Mouse (Mus musculus) left cerebral cortex, postnatal 36 days (tissue): ENCODE data around the gene Rap1gap. TPM values are rescaled to one million over a fixed set of nuclear protein-coding genes. Genes with fewer than 3 reads are reported as not detected.

Experiments used
- DNase-seq, 2 experiments: peaks; one replicate each; pipeline ENCODE4 v3.0.0; 2021 to 2022; ENCODE audit warnings: low spot score in 2 of 2, mixed read lengths in 1 of 2
- intact Hi-C: fragments of 180-260 bp; cut with DNase I; formaldehyde crosslinking; loops from one replicate; pipeline ENCODE4 v1.15.1; 2025
- total RNA-seq, 2 experiments: library from RNA; stranded (reverse); gene quantifications; 2 replicates each; pipeline ENCODE4 v1.2.3; 2021

Gene Rap1gap
- total RNA-seq, 2 experiments from 2014 or later, result 311 to 333 TPM

GRCm38 (mm10) chr4:137714020-137714624 lies 49.6 kb downstream of the Rap1gap start:
- intact Hi-C loops, result no loop called here
- no peak for DNase-seq

DNA sequence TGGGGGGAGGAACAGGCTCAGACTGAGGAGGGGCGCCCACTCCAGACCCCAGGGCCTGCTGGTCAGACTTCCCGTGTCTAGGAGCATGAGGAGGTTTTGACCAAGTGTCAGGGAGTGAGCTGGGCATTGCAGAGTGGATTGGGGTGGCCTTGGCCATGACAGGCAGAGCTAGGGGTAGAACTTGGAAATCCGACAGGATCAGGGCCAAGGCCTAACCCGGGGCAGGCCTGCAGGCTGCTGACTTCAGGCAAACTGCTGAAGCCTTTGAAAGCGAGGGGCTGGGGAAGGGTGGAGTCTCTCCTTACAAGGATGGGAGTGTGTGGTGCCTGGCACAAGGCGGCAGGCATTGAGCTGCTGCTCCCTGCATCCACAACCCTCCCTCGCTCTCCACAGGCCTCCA lies 52.5 kb downstream of the Rap1gap start:
- no peak for DNase-seq
- intact Hi-C loops, result no loop called here

- no peak for DNase-seq
- intact Hi-C loops, result no loop called here
Observed at GRCm38 (mm10) chr4:137717671-137718070, 53.1 kb downstream of the Rap1gap start.

GRCm38 (mm10) chr4:137719378-137720077 lies 55.0 kb downstream of the Rap1gap start:
- intact Hi-C loops, result no loop called here
- no peak for DNase-seq

- DNase-seq, result no peak
- intact Hi-C loops, result no loop called here
Observed at GRCm38 (mm10) chr4:137721563-137721962, 57.0 kb downstream of the Rap1gap start.

DNA sequence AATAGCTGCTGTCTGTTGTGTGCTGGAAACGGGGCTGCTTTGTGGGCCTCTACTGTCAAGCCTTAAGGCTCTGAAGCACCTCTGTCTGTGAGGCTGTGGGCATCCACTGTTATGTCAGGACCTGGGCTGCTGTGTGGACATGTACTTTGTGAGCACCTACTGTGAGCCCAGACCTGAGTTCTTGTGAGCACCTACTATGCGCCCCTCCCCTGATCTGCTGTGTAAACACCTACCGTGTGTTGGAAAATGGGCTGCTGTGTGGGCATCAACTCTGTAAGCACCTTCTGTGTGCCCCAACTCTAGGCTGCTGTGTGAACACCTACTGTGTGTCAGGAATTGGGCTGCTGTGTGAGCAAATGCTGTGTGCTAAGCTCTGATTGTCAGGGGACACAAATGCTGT lies 57.7 kb downstream of the Rap1gap start:
- DNase-seq, result no peak
- intact Hi-C loops, result loop anchor here (1.0 kb wide), 1 partner anchor 46 kb away; no protein-coding TSS in a partner anchor

DNA sequence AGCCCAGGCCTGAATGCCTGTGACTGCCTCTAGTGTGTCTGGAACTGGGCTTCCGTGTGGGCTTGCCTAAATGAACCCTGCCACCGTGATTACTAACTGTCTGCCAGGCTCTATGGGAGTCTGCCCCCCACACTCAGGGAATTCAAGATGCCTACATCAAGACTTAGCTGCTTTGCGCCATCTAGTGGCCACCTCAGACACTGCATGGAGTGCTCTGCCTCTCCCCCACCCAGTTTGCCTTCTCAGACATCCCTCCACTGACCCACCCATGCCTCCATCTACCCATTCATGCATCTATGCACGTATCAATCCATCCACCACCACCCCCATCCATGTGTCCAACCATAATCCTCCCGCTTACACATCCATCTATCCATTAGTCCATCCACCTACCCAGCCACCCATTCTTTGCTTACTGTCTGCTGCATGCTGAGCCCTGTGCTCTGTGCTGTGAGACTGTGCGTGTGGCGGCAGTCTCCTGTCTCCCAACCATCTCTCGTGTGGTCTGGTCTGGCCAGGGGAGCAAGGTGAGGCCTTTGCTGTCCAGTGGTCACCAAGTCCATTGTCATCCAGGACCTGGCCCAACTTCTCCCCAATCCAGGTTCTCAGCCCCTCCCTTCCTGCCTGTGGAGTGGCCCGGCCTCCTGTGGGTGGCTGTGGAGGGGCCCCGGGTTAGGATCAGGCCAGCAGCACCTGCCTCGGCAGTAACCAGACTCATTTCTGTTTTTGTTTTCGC lies 58.3 kb downstream of the Rap1gap start:
- DNase-seq, result peak; percentile 78 to 81
- intact Hi-C loops, result loop anchor here (1.0 kb wide), 1 partner anchor 47 kb away; no protein-coding TSS in a partner anchor

GRCm38 (mm10) chr4:137723527-137723926 lies 59.0 kb downstream of the Rap1gap start:
- intact Hi-C loops, result no loop called here
- no peak for DNase-seq

DNA sequence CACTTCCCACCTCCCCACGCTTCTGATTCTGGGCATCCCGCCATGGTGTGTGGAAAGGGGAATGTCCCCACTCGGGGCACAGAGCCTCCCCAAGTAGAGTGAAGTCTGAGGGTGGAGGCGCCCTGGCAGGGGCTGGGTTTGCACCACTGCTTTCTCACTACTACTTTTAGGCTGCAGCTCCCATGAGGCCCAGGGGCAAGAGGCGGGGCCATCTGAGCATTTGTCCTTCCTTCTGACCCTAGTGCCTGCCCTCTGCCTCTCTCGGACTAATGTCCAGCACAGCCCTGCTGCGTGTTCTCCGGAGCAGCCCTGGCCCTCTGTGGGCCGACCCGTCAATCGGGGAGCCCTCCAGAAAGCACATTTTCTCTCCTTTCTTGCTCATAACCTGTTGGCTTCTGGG lies 59.7 kb downstream of the Rap1gap start:
- intact Hi-C loops, result no loop called here
- no peak for DNase-seq

DNA sequence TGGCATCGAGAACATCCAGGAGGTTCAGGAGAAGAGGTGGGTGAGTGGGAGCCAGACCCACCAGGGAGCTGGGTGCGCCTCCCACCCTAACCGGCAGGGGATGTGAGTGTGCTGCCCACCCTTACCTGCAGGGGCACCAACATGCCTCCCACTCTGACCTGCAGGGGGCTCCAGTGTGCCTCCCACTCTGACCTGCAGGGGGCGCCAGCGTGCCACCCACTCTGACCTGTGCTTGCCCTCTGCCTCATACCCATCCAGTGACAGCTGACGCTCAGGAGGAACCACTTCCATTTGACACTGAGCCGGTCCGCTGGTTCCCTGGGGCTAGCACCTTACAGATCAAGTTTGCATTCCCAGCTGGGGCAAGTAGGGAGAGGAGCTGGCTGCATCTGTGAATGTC lies 60.2 kb downstream of the Rap1gap start:
- intact Hi-C loops, result no loop called here
- peak in 1 of 2 experiments; percentile 37 for DNase-seq

- intact Hi-C loops, result no loop called here
- DNase-seq, result no peak
Observed at GRCm38 (mm10) chr4:137725541-137726145, 61.1 kb downstream of the Rap1gap start.

DNA sequence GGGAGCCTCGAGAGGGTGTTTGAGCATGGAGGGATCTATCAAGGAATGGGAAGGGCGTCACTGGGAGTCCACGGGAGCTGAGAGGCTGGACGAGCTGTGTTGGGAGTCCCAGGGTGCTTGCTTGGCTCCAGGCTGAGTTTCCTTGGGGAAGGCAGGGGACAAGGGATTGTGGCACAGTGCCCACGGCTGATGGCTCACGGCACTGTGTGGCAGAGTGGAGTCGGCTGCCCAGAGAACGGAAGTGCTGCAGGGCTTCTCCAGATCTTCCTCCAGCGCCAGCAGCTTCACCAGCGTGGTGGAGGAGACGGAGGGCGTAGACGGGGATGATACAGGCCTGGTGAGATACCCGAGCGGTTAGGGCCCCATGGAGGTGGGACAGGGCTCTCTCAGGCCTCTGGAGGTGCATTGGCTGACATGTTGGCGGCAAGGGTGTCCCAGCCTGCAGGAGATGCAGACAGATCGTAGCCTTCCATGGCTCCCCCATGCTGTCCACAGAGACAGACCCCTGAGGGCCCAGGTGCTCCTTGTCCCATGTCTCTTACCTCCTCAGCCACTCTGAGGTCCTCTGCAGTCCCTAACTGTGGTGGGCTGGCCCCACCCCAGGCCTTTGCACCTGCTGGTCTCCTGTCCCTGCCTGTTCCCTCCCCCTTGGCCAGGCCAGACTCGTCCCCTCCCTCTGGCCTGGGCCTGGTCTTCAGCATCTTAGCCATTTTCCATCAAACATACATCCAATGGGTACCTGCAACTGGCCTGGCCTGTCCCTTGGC lies 62.4 kb downstream of the Rap1gap start:
- intact Hi-C loops, result no loop called here
- no peak for DNase-seq

DNA sequence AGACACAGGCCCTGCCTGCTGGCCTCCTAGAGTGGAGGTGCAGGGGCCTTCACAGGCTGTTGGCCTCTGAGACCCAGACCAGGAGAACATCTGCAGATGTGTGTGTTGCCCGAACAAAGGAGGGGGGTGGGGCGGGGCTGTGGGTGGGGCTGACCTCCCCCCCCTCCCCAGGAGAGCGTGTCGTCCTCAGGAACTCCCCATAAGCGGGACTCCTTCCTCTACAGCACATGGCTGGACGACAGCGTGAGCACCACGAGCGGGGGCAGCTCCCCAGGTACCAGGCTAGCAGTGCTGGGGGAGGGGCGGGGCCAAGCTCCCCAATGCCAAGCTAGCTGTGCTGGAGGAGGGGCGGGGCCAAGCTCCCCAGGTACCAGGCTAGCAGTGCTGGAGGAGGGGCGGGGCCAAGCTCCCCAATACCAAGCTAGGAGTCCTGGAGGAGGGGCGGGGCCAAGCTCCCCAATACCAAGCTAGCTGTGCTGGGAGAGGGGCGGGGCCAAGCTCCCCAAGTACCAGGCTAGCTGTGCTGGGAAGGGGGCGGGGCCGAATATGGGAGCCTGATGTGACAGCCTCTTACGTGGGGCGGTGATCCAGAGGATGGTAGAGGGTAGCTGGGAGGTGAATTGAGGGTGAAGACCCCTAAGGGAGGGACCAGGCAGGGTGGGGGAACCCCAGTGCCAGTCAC lies 63.1 kb downstream of the Rap1gap start:
- intact Hi-C loops, result no loop called here

DNA sequence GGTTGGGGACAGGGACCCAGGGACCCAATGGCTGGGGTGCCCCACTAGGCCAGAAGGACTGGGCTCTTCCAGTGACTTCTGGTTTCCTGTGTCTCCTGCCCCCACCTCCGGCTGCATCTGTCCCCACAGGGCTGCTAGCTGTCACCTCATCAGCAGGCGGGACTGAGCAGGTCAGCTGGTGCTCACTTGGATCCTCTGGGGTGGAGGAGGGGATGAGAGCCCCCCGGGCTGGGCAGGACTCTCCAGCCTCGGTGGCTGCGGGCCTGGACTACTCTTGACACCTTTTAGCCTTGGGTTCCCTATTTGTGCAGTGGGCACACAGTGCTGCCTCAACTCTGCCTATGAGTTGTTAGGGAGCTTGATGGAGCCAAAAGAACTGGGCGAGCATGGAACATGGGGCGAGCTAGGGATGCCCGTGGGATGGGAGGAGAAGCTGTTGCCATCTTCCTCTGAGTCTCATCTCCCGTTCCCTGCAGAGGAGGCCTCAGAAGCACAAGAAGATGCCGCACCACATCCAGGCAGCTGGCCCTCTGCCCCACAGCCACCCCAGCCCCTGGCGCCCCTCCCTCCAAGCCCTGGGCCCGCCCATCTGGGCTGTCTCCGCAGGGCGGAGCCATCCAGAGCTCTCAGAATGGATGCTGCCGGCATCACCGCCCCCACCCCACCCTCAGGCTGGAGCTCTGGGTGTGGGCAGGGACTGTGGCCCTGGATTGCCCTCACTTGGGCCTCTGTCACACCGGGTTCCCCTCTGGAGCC lies 64.1 kb downstream of the Rap1gap start:
- DNase-seq, result peak; percentile 52 to 74
- intact Hi-C loops, result no loop called here

More for the DNA sequence above, 63.1 kb downstream of the Rap1gap start:
- no peak for DNase-seq

DNA sequence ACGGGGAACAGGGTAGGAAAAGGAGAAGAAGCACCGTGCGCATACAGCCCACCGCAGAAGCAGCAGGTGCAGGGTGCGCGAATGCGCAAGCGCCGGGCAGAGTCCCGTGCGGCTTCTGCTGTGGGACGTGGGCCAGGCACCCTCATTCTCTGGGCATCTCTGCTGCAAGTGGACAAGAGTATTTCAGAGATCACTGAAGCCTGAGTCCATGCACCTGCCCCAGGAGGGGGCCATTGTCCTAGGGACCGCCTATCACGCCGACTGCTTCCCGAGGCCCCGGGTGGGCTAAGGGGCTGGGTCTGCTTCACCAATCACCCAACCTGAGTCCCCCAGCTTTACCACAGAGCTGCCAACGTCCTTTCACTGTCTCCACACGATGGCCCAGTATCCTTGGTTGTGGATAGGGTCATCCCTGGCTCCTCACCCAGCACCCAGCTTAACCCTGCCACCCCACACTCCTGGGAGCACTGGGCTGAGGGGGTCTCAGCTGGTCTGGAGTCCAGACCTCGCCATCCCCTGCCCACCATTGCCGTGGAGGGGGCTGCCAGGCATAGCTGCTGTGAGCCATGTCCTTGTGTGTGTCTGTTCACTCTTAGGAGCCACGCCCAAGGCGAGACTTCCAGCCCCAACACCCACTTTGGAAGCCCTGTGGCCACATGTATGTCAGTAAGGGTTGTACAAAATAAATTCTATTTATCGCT lies 64.8 kb downstream of the Rap1gap start:
- DNase-seq, result no peak
- intact Hi-C loops, result no loop called here

DNA sequence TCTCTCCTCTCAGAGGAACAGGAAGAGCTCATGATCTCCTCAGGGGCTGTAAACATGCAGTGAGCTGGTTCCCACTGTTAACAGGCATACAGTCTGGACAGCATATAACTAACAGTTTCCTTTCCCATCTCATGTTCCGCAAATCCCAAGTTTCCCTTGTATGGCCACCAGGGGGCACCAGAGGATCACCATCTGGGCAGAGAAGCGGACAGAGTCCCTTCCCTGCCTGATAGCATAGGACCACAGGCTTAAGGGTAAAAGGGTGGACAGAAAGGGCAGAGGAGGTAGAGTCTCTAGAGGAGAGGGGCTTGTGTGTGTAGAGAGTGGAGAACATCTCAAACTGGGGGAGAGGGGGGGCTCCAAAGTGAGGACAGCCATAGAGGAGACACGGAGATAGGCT lies 65.6 kb downstream of the Rap1gap start:
- intact Hi-C loops, result loop anchor here (2.0 to 5.0 kb wide), 2 partner anchors 107 to 217 kb away; no protein-coding TSS in a partner anchor
- peak; percentile 84 to 87 for DNase-seq

- intact Hi-C loops, result loop anchor here (2.0 to 5.0 kb wide), 2 partner anchors 106 to 217 kb away; no protein-coding TSS in a partner anchor
- DNase-seq, result no peak
Observed at GRCm38 (mm10) chr4:137730757-137731156, 66.2 kb downstream of the Rap1gap start.
